Mouse (Mus musculus) ES-E14 (cell line): ENCODE data around the gene Hspb8.

Experiments used
- HCFC1 ChIP-seq: IDR thresholded peaks from 2 replicates; pipeline ENCODE4 v1.6.1; 2012; ENCODE audit warnings: low read length, inconsistent platforms, borderline replicate concordance; ENCODE audit not compliant: insufficient read depth
- ZC3H11A ChIP-seq: IDR thresholded peaks from 2 replicates; pipeline ENCODE4 v1.6.1; 2012; ENCODE audit warnings: low read depth, mild to moderate bottlenecking, inconsistent platforms, low read length, borderline replicate concordance

DNA sequence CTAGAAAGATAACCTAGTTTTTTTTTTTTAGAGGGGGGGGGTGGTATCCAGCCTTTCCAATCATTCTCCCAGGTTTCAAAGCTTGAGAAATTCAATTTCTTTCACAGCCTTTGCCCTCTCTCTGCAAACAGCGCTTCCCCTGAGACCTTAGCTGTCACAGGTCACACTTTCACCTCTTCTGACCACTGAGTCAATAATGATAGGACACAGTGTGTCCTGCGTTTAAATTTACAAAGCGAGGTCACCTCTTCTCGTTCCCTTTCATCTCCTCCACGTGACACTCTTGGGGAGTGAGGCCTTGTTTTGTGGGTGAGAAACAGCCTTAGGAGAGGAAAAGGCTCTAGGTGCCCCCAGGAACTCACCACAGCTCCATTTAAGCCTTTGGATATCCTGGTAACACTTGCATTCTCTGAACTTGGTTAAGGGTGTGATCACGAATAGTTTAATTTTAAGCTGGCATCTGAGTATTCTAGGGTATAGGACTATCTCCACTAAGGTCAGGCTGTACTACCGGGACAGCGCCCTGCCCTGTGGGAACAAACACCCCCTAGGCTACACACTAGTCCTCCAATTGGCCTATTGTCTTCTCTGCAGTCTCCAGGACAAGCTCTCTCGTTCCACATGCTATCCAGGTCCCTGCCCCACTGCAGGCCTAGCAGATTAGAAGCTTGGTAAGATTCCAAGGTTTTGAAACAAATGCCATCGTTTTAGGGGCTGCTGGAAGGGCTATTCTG lies 23.1 kb upstream of the Hspb8 start:
- no peak for TF ChIP-seq HCFC1
- TF ChIP-seq ZC3H11A = no peak
